Mouse (Mus musculus): ENCODE measurements around the gene Emd.
"Not testable (repeated sequence)": the region's sequence is repeated elsewhere in the genome, so short reads cannot be mapped to it uniquely, and the experiment has no call there.

- not testable (repeated sequence) for TF ChIP-seq CTCF (IDR thresholded peaks at IDR 0.05; ENCODE audit: low read depth, low read length); GATA1 (IDR thresholded peaks at IDR 0.05; ENCODE audit: borderline replicate concordance, low read length)
Measured at GRCm38 (mm10) chrX:74220099-74220498, 34.4 kb upstream of the Emd start.
